Mouse (Mus musculus) gastrocnemius, adult 8-10 months (tissue): ENCODE measurements around the gene Rgs18. TPM values are rescaled to one million over a fixed set of nuclear protein-coding genes. Genes with fewer than 3 reads are reported as not detected.

Experiments
- DNase-seq, 2 experiments: peaks; one replicate each; pipeline ENCODE4 v3.0.0; 2022; ENCODE audit warnings: low spot score in 2 of 2
- total RNA-seq, 4 experiments: library from RNA; stranded (reverse); gene quantifications; 2 replicates each; pipeline ENCODE4 v1.2.4; 2022

Rgs18 gene
- total RNA-seq: under 1 TPM in 3 of 4 experiments, not detected in 1; 0.12 to 0.58 (median 0.38) TPM

DNA sequence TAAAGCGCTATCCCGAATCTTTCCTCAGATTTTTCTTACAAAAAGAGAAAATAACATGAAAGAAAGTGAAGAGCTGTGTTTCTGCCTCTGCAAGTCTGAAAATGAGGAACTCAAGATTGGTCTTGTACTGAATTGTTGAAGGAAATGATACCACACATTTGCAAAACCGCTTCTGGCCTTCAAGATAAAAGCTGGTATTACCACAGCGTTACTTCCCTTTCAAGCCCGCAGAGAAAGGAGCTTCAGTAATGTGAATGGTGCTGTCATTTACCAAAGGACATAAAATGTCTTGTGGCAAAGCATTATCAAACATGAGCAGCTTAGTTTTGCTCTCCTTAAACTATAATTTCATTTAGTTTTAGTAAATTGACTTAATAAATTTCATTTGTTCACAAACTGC is at the start of gene Rgs18:
Rgs18 (minus strand) TSS at position 105 of the 400 bp plus-strand sequence.
- DNase-seq: no peak

DNA sequence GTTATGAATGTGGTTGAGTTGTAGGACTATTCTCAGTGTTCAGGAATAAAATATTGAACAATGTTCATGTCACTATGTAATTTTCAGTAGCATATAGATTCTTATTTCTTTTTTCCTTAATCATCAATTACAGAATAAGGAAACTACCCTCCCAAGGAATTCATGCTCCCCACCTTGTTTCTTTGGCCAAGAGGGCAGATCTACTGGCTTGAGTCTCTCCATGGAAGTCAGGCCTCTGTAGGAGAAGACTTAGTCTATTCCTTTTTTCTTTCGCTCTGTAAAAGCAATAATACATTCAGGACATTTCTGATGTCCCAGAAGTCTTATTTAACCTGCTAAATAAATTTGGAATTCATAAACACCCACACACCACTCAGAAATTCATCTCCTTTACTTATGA is 841 bp downstream of the Rgs18 start:
- DNase-seq: no peak

DNA sequence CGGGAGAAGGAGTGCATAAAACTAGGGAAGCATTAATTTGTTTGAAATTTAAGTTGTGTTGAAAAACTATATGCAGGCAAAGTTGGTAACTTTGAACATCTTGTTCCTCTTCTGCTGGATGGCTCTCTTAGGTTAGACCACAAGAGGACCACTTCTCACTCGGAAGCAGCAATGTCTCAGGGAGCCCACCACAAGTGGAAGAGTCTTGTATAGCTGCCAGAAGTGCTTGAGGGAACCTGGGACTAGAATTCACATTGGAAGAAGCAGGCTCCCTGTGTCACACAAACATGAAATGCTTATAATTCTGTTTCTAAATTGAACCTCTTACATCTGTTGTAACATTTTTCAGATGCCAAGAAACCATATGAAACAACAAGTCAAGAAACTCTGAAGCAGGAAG is 9.0 kb downstream of the Rgs18 start:
- DNase-seq: no peak

DNA sequence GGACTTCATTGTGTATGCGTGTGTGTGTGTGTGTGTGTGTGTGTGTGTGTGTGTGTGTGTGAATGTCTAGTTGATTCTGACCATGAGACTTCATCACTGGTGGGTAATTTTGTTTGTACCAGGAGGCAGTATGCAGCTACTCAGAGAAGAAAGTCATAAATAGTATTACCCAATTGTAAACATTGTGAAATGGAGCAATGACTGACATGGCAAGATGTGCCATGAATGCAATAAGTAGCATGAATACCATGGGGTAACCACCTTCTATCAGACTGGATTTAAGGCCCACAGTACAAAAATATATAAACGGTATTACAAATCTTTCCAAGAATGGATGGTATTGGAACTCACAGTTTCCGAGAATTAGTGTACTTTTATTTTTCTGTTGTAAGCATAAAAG is 14.4 kb downstream of the Rgs18 start:
- no peak for DNase-seq

DNA sequence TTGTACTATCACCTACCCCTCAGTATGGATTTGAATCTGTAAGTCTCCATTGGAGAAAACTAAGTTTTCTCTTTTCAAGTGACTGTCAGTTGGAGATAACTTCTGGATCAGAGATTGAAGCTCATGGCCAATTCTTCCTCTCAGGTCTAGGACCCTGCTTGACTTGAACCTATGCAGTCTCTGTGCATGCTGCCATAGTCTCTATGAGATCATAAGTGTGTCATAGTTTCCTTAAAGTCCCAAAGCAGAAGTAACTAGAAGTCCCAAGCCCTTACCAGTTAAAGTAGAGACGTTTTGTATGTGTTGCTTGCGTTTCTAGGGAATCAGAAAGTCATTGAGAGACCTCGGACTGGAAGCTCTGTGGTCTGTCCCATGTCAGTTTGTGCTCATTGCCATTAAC is 24.5 kb downstream of the Rgs18 start:
- no peak for DNase-seq

DNA sequence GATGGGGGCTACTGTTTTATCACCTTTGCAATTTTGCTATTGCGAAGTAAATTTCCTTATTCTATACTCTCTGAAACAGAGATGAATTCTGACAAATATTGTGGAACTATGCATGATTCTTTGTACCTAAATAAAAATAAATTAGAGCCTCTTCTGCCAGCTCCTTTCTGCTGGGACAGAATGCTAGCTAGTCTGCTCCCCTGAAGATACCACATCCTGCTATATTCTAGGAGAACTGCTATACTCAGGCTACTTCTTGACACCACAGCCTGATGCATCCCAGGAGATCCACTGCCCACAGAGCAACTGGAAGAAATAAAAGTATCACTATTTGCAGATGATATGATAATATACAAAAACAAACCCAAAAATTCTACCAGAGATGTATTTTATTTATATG is 29.1 kb downstream of the Rgs18 start:
- DNase-seq: no peak

DNA sequence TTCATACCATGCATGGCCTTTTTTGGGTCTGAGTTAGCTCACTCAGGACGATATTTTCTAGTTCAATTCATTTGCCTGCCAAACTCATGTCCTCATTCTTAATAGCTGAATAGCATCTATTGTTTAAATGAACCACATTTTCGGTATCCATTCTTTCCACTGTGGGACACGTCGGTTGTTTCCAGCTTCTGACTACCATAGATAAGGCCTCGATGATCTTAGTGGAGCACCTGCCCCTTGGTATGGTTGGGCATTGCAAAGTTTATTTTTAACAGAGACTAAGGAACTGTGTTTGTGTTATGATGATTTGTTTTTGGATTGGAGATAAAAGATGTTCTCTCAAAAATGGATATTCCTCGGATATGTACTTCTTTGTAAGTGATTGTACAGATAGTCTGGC is 37.5 kb downstream of the Rgs18 start:
- no peak for DNase-seq

DNA sequence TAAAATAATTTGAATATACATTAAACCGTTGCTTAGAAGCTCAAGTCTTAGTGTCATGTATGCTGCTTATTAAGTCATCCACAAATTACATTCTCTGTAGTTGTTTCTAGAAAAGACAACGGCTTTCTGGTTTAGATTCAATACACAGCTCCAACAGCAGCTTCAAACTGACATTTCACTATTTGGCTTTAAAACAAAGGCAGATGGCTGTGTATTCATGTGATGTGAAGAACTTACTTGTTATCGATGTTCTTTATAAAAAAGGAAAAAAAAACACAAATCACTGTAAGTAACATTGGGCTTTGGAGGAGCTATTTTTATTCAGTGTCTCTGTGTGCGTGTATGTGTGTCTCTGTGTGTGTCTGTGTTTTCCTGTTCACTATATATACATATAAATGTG is 54.5 kb downstream of the Rgs18 start:
- no peak for DNase-seq

DNA sequence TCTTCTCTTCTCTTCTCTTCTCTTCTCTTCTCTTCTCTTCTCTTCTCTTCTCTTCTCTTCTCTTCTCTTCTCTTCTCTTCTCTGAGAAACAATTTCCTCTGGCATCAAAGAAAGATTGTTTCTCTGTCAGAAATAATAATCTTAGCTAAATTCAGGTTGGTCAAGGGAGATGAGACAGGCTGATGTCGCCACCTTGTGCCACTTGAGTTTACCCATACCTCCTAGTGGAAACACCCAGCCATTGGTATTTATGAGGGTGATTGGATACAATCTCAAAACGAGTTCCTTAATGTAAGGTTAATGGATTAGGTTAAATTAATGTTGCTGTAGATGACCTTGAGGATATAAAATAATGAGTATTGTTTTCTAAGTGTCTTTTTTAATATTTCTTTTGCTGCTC is 70.9 kb downstream of the Rgs18 start:
- DNase-seq: no peak

Other genes with a start within 250 kb of the Rgs18 start
- gene Rgs21, start 207.8 kb downstream of the Rgs18 start, total RNA-seq: not detected